Mouse (Mus musculus) cortical plate, adult 2 months (tissue): Measurements from ENCODE around the gene Padi4.

Experiments used
- CTCF ChIP-seq: fragments of 200-500 bp; IDR thresholded peaks from 2 replicates; pipeline ENCODE4 v1.5.1; 2011; ENCODE audit warnings: mild to moderate bottlenecking, control low read depth, low read length; ENCODE audit not compliant: insufficient read depth; ENCODE audit errors: extremely low read depth
- POLR2A ChIP-seq: fragments of 200-500 bp; IDR thresholded peaks from 2 replicates; pipeline ENCODE4 v1.6.1; 2011; ENCODE audit warnings: mild to moderate bottlenecking, low read length, control low read depth; ENCODE audit not compliant: insufficient read depth; ENCODE audit errors: extremely low read depth

DNA sequence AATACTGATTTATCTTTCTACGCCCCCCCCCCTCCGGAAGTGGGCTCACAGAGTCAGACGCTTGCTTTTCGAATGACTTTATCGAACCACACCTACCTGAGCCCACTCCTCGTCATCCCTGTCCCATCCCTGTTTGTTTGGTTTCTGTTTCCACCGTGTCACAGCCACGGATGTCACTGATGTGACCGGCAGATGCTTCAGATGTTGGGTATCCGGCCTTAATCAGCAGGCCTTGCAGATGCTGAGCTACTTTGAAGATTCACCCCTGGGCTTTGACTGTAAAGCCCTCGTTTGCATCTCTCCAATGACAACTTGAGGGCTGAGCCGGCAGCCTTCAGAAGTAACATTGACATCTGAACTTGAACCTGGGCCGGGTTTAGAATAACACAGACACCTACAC, 2.6 kb upstream of the Padi4 start:
- TF ChIP-seq CTCF (no peak), POLR2A (no peak)
